Mouse (Mus musculus) A20 (cell line): ENCODE data around the gene Htr1f.
"Not testable (repeated sequence)": the region's sequence is repeated elsewhere in the genome, so short reads cannot be mapped to it uniquely, and the experiment has no call there.

Experiments used
- DNase-seq: peaks from one replicate; pipeline ENCODE4 v3.0.0-alpha.2; 2011; ENCODE audit warnings: low read depth, low spot score

Gene Htr1f

GRCm38 (mm10) chr16:65105184-65105931, at the start of gene Htr1f:
Gene Htr1f (minus strand): TSS chr16:65105854.
- DNase-seq = no peak

- DNase-seq = no peak
These were observed 34.1 kb upstream of the Htr1f start for GRCm38 (mm10) chr16:65139771-65140170.

- no peak for DNase-seq
These were observed 23.7 kb upstream of the Htr1f start for GRCm38 (mm10) chr16:65129391-65129790.

GRCm38 (mm10) chr16:65127846-65128245, 22.2 kb upstream of the Htr1f start:
- peak; percentile 57 for DNase-seq

GRCm38 (mm10) chr16:65112221-65112620, 6.6 kb upstream of the Htr1f start:
- no peak for DNase-seq

GRCm38 (mm10) chr16:65093552-65093951, 12.1 kb downstream of the Htr1f start:
- no peak for DNase-seq

- DNase-seq = no peak
These were observed 22.2 kb downstream of the Htr1f start for GRCm38 (mm10) chr16:65083475-65083874.

GRCm38 (mm10) chr16:65069867-65070266, 35.8 kb downstream of the Htr1f start:
- DNase-seq = no peak

GRCm38 (mm10) chr16:65066264-65066663, 39.4 kb downstream of the Htr1f start:
- no peak for DNase-seq

- DNase-seq = not testable (repeated sequence)
These were observed 67.8 kb downstream of the Htr1f start for GRCm38 (mm10) chr16:65037660-65038425.

GRCm38 (mm10) chr16:65029675-65030074, 76.0 kb downstream of the Htr1f start:
- no peak for DNase-seq

GRCm38 (mm10) chr16:65022364-65022763, 83.3 kb downstream of the Htr1f start:
- no peak for DNase-seq

GRCm38 (mm10) chr16:65018710-65019109, 86.9 kb downstream of the Htr1f start:
- no peak for DNase-seq

GRCm38 (mm10) chr16:65018134-65018533, 87.5 kb downstream of the Htr1f start:
- no peak for DNase-seq

- DNase-seq = no peak
These were observed 88.1 kb downstream of the Htr1f start for GRCm38 (mm10) chr16:65017566-65017965.

GRCm38 (mm10) chr16:65015241-65015640, 90.4 kb downstream of the Htr1f start:
- no peak for DNase-seq

- DNase-seq = no peak
These were observed 103.4 kb downstream of the Htr1f start for GRCm38 (mm10) chr16:65001993-65002821.

- no peak for DNase-seq
These were observed 116.3 kb downstream of the Htr1f start for GRCm38 (mm10) chr16:64989279-64989800.

- no peak for DNase-seq
These were observed 118.1 kb downstream of the Htr1f start for GRCm38 (mm10) chr16:64987564-64987963.

- DNase-seq = no peak
These were observed 118.6 kb downstream of the Htr1f start for GRCm38 (mm10) chr16:64987049-64987448.

- DNase-seq = no peak
These were observed 131.0 kb downstream of the Htr1f start for GRCm38 (mm10) chr16:64974636-64975035.
